Mouse (Mus musculus): ENCODE data around the gene Krt75.

DNA sequence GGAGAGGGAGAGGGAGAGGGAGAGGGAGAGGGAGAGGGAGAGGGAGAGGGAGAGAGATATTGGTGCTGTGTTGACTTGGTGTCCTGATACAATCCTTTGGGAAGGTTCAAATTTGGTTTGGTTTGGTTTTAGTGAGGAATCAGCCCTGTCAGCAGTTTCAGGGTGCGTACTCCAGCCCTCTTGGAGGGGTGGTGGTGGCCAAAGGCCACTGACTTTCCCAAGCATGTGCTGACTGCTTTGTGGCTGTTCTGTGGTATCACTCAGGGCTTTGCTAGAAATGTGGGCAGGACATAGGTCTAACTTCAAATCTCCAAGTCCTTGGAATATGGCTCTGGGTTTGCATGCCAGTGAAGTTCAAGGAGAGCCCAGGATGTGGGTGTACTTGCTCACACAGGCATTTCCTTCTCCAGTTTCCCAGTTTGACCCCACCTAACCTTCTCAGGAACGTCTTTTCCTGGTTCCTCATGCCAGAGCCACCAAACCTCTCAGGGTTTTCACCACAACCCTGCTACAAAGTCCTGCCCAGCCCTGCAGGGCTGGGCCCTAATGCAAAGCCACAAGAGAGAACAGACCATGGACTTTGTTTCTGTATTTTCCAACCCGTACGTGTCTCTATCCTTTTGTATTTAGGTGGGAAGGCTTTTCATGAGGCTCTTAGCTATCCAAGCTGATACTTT lies 51.0 kb downstream of the Krt75 start:
- TF ChIP-seq GATA1 (IDR thresholded peaks at IDR 0.05; ENCODE audit: low read length) (no peak), TAL1 (IDR thresholded peaks at IDR 0.05; ENCODE audit: low read length) (no peak)

Measured in erythroblast, embryonic 14.5 days (primary cell).